Mouse (Mus musculus) small intestine, adult 2 months (tissue): ENCODE measurements at regions not wholly inside any gene's neighbourhood (a gene's known extent, or its start where the extent isn't known, plus 50 kb on each side); places are given as distances from the start of the nearest gene placed in this dataset.

Source experiments
- CTCF ChIP-seq: fragments of 200-500 bp; IDR thresholded peaks from 2 replicates; pipeline ENCODE4 v1.5.1; 2012; ENCODE audit warnings: low read depth, mild to moderate bottlenecking, control low read depth, inconsistent platforms, low read length, moderate library complexity, mixed read lengths; ENCODE audit not compliant: insufficient replicate concordance, insufficient read length; ENCODE audit errors: extremely low read depth
- POLR2A ChIP-seq: fragments of 200-500 bp; IDR thresholded peaks from 2 replicates; pipeline ENCODE4 v1.6.1; 2012; ENCODE audit warnings: low read depth, mild to moderate bottlenecking, control low read depth, inconsistent platforms, low read length, moderate library complexity

GRCm38 (mm10) chr15:72200861-72201260 is 1633.5 kb upstream of the Gm6569 start:
- TF ChIP-seq CTCF (no peak), POLR2A (no peak)
